Mouse (Mus musculus) common myeloid progenitor, adult 5-6 weeks (primary cell): ENCODE data around the gene Mgp. TPM values are rescaled to one million over a fixed set of nuclear protein-coding genes. Genes with fewer than 3 reads are reported as not detected.

ENCODE experiments used
- ATAC-seq: replicated peaks from 2 replicates; pipeline ENCODE4 v1.8.0; 2016; ENCODE audit warnings: low read depth, mild to moderate bottlenecking, moderate TSS enrichment, inconsistent platforms; ENCODE audit not compliant: poor library complexity, severe bottlenecking
- total RNA-seq: library from RNA; stranded (forward); fragments of 200-1000, 187-1606 nt; gene quantifications from 2 replicates; pipeline ENCODE4 v1.2.3, GENCODE M21; 2017

Gene Mgp
- total RNA-seq, 1 experiment from 2014 or later: not detected

- ATAC-seq: peak; percentile 8; the same call in 1 of the 2 replicates
Observed at GRCm38 (mm10) chr6:136856071-136856636, 19.5 kb downstream of the Mgp start.

DNA sequence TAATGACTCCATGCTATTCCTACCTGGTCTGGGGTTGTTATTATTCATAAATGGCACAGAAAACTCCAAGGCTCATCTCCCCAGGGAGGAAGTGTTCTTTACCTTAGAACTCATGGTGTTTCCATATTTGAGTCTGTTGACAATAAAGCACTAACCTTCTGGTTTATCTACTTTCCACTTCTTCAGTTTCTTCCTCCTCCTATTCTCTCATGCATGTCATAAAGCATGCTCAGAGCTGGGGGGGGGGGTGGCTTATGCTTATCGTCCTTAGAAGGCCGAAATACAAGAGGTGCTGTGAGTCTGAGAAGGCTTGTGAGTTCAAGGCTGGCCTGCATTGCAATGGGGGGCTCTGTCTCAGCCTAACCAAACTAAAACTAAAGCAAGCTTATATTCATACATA, 20.4 kb downstream of the Mgp start:
- ATAC-seq: no peak

- no peak for ATAC-seq
Observed at GRCm38 (mm10) chr6:136854361-136854781, 21.3 kb downstream of the Mgp start.

DNA sequence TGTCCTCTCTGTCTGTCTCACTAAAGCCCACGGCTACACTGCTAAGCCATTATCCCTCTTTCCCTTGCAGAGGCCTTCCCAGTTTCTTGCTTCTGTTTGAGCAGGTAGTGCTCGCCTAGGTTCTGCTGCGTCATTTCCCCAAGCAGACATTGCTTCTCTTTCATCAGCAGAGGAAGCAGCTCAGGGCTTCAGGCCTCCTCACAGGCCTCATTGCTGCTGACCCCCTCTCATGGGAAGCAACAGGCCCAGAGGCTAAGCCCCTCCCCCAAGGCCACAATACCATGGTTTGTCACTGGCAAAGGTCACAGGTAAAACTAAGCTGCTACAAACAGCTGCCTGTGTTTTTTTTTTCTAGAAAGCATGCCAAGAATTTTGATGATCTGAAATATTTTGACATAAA, 22.9 kb downstream of the Mgp start:
- ATAC-seq: no peak

GRCm38 (mm10) chr6:136852348-136852747, 23.3 kb downstream of the Mgp start:
- no peak for ATAC-seq

DNA sequence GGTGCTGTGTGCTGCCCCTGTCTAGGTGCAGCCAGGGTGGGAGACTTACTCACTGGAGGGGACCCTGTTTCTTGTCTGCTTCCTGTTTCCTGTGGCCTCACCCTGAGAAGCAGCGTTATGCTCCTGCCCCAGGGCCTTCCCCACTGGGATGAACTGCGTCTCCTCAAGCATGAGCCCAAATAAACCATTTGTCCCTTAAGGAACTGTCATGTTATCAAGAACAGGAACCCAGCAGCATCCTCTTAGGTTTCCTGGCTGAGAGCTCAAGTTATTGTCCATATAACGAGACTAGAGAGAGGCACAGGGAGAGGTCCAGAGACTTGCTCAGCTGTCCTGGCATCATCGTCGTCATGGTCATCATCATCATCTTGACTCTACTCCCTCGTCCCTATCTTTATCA, 25.4 kb downstream of the Mgp start:
- ATAC-seq: peak; percentile 20

GRCm38 (mm10) chr6:136848971-136849370, 26.7 kb downstream of the Mgp start:
- no peak for ATAC-seq

- ATAC-seq: no peak
Observed at GRCm38 (mm10) chr6:136848399-136848798, 27.2 kb downstream of the Mgp start.

GRCm38 (mm10) chr6:136847790-136848189, 27.8 kb downstream of the Mgp start:
- peak; percentile 60 for ATAC-seq

GRCm38 (mm10) chr6:136847267-136847666, 28.4 kb downstream of the Mgp start:
- ATAC-seq: no peak

DNA sequence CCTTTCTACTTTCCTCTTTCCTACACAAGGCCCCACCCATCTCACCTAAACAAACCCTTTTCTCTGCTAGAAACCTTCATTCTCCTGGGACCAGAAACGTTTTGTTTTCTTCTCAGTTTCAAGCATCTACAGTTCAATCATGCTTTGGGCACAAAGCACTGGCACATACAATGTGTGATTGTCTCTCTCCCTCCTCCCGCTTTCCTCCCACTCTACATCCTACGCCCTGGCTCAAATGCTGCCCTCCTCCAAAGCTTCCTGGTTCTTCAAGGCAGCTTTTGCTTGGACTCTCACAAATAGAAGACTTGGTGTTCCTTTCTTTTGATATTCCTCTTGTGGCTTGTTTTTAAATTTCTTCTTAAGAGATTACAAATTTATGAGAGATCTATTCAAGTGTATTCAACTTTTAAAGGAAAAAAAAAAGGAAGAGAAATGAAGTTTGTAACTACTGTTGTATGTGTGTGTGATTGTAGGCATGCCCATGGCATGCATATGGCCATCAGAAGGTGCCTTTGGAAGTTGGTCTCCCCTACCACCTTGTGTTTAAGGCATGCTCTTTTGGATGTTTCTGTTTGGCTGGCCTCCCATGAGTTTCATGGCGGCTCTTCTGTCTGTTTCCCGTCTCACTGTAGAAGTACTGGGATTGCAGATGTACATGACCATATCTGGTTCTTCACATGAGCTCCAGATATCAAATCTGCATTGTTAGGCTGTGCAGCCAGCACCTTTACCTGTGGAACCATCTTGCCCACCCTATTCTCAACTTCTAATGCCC, 29.7 kb downstream of the Mgp start:
- no peak for ATAC-seq

GRCm38 (mm10) chr6:136844903-136845302, 30.7 kb downstream of the Mgp start:
- no peak for ATAC-seq

DNA sequence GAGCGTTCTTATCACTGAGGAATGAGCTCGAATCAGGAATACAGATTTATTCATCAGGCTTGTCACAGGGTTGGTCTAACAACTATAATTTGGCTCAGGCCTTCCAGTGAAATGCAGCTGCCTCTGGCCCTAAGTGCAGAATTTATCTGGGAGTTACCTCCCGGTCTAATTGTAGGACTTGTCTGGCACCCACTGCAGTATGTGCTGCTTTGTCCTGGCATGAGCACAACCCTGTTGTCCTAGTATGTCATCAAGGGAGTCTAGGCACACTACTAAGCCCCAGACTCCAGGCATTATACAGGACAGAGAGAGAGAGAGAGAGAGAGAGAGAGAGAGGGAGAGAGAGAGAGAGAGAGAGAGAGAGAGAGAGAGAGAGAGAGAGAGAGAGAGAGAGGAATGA, 38.3 kb downstream of the Mgp start:
- no peak for ATAC-seq

DNA sequence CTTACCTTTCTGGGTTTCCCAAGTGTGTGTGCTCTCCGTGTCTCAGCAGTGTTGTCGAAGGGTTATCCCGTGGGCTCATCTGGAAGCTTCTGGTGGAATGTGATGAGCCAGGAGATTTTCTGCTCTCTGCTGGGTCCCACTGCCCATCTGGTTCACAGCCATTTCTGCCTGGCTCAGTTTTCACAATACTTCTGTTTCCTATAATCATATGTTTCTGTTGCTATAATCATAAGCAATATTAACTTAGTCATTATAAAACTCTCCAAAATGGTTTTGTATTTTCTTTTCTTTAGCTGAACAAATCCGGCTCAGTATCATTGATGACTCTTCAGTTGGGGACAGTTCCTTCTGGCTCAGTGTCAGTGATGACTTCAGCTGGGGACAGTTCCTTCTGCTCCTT, 40.3 kb downstream of the Mgp start, which contains the start of gene Smco3:
Gene Smco3 (minus strand): TSS at position 101 of the 400 bp plus-strand sequence.
- ATAC-seq: no peak

GRCm38 (mm10) chr6:136831712-136832111, 43.9 kb downstream of the Mgp start:
- 0 out of 2 replicates have a peak, but pooled peaks have one; percentile 14 for ATAC-seq

DNA sequence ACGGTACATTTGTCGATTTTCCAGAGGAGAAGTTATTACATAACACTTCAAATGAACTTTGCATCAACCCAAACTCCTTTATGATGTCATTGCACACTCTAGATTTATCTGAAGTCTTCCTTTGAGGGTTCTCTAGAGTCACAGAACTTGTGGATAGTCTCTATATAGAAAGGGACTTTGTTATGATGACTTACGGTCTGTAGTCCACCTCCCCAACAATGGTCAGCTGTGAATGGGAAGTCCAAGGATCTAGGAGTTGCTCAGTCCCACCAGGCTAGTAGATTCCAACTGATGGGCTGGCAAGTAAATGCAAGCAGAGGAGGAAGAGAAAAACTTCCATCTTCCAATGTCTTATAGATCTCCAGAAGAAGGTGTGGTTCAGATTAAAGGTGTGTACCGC, 46.9 kb downstream of the Mgp start:
- no peak for ATAC-seq

DNA sequence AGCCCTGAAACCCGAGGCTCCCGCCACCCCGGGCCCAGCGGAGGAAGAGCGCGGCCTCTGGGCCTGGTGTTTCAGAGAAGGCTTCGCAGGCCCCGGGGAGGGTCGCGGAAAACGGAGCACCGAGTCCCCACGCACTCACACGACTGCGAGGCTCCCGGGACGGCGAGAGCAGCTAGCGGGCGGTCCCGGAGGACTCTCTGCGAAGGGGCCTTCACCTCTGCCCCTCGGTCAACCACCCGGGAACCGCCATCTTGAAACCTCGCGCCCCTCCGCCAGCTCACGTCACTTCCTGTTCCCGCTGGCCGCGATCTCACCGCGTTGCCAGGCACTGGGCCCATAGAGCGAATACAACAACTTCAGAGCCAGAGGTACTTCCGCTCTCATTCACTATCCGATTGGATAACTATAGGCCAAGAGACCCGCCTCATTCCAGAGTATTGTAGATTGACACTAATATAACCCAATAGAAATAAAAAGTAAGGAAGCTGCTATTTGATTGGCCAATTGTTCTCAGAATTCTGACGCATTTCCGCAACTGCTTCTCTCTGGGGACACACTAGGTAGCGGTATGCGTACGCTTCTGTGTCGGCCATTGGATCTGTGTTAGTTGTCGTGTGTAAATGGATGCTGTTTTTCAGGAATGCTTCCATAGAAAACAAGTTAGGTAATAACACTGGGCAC, 47.6 kb downstream of the Mgp start, which contains the start of gene Wbp11:
Gene Wbp11 (minus strand): TSS at position 353 of the 681 bp plus-strand sequence.
- peak; percentile 98 for ATAC-seq

GRCm38 (mm10) chr6:136827516-136827880, 48.1 kb downstream of the Mgp start, which contains the start of gene BC049715:
BC049715 (plus strand) TSS chr6:136827626.
- no peak; the same call in 1 of the 2 replicates for ATAC-seq

GRCm38 (mm10) chr6:136827116-136827515, 48.5 kb downstream of the Mgp start:
- ATAC-seq: no peak

GRCm38 (mm10) chr6:136824987-136825386, 50.6 kb downstream of the Mgp start:
- no peak for ATAC-seq
